Mouse (Mus musculus) CD4-positive, CD25-positive, alpha-beta regulatory T cell, adult 2 months (primary cell): ENCODE measurements around the gene Shisa7.
A peak's percentile ranks its signal among the peaks of the same experiment; 100 is the strongest.
"Not testable (repeated sequence)": the region's sequence is repeated elsewhere in the genome, so short reads cannot be mapped to it uniquely, and the experiment has no call there.

Experiments used
- DNase-seq: peaks from one replicate; pipeline ENCODE4 v3.0.0-alpha.2; 2012; ENCODE audit warnings: low read depth, low spot score

Shisa7 gene

GRCm38 (mm10) chr7:4844245-4844916, at the start of gene Shisa7:
Gene Shisa7 (minus strand): TSS chr7:4844696.
- no peak for DNase-seq

- no peak for DNase-seq
Measured at GRCm38 (mm10) chr7:4886680-4887079, 42.2 kb upstream of the Shisa7 start.

GRCm38 (mm10) chr7:4879036-4879435, 34.5 kb upstream of the Shisa7 start:
- not testable (repeated sequence) for DNase-seq

- peak; percentile 68 for DNase-seq
Measured at GRCm38 (mm10) chr7:4878186-4878585, 33.7 kb upstream of the Shisa7 start.

GRCm38 (mm10) chr7:4877226-4877625, 32.7 kb upstream of the Shisa7 start:
- no peak for DNase-seq

- DNase-seq, result peak; percentile 96
Measured at GRCm38 (mm10) chr7:4876753-4877221, 32.3 kb upstream of the Shisa7 start, which contains the start of gene Isoc2a. Gene Isoc2a (plus strand): TSS chr7:4877153.

- no peak for DNase-seq
Measured at GRCm38 (mm10) chr7:4870133-4870532, 25.6 kb upstream of the Shisa7 start, which contains the start of gene Isoc2b. Gene Isoc2b (minus strand): TSS chr7:4870258.

- DNase-seq, result no peak
Measured at GRCm38 (mm10) chr7:4866631-4867180, 22.2 kb upstream of the Shisa7 start.

- DNase-seq, result peak; percentile 98
Measured at GRCm38 (mm10) chr7:4865579-4866493, 21.3 kb upstream of the Shisa7 start.

- peak; percentile 50 for DNase-seq
Measured at GRCm38 (mm10) chr7:4865090-4865489, 20.6 kb upstream of the Shisa7 start.

GRCm38 (mm10) chr7:4864130-4864845, 19.8 kb upstream of the Shisa7 start:
- DNase-seq, result no peak

GRCm38 (mm10) chr7:4863541-4864080, 19.1 kb upstream of the Shisa7 start:
- no peak for DNase-seq

- DNase-seq, result no peak
Measured at GRCm38 (mm10) chr7:4863041-4863440, 18.5 kb upstream of the Shisa7 start.

GRCm38 (mm10) chr7:4860926-4861325, 16.4 kb upstream of the Shisa7 start:
- DNase-seq, result not testable (repeated sequence)

- DNase-seq, result no peak
Measured at GRCm38 (mm10) chr7:4859418-4859978, 15.0 kb upstream of the Shisa7 start.

- no peak for DNase-seq
Measured at GRCm38 (mm10) chr7:4857321-4857720, 12.8 kb upstream of the Shisa7 start.

- no peak for DNase-seq
Measured at GRCm38 (mm10) chr7:4856508-4856907, 12.0 kb upstream of the Shisa7 start.

GRCm38 (mm10) chr7:4853613-4854012, 9.1 kb upstream of the Shisa7 start:
- DNase-seq, result no peak

- no peak for DNase-seq
Measured at GRCm38 (mm10) chr7:4851315-4851688, 6.8 kb upstream of the Shisa7 start.

GRCm38 (mm10) chr7:4850621-4851314, 6.3 kb upstream of the Shisa7 start:
- DNase-seq, result no peak
